ENCODE assay signal across 8 mouse cellular contexts in genomic region chrX:74254153-74254887, GRCm38 (mm10). TPM values are rescaled to one million over a fixed set of nuclear protein-coding genes. Genes with fewer than 3 reads are reported as not detected.
DNase-seq lines count a peak whose midpoint lies in the region; ATAC-seq and TF ChIP-seq lines count a peak whose summit lies in the region.

Gene Emd (plus strand): TSS chrX:74254687.

- H3K27me3 ChIP-seq in hindbrain, postnatal 0 days (ENCODE audit: insufficient read depth, low read length), result no peaks in the 10 kb centered on the region

- TF ChIP-seq CTCF in gastrocnemius, adult 2 months (IDR thresholded peaks at IDR 0.05), result no peak
- TF ChIP-seq CTCF in hindbrain, postnatal 0 days (IDR thresholded peaks at IDR 0.05; ENCODE audit: low read depth), result no peak

- H3K4me3 ChIP-seq in gastrocnemius, adult 2 months, result peak within 1 kb of the TSS; percentile 87
- H3K4me3 ChIP-seq in hindbrain, postnatal 0 days (ENCODE audit: low read length), result peak within 1 kb of the TSS; percentile 47

- no peaks in the 10 kb centered on the region for H3K4me1 ChIP-seq in hindbrain, postnatal 0 days (ENCODE audit: insufficient read depth, low read length)

- WGBS in hindbrain, postnatal 0 days, result 29% methylated on average over 39 of the region's 39 CpGs

- no peaks in the 10 kb centered on the region for H3K9me3 ChIP-seq in hindbrain, postnatal 0 days (ENCODE audit: low read length)

- H3K4me2 ChIP-seq in hindbrain, postnatal 0 days (ENCODE audit: low read depth, low read length), result peak within 1 kb of the TSS; percentile 64

- DNase-seq in gastrocnemius, adult 2 months, result peak; percentile 91
- DNase-seq in hindbrain, postnatal 0 days (ENCODE audit: low spot score), result peak; percentile 93
- peak; percentile 83 to 93 for DNase-seq in left cerebral cortex, postnatal 10 days (ENCODE audit: extremely low spot score in 1 of 2, low spot score in 2 of 2)
- peak; percentile 87 for DNase-seq in right cerebral cortex, postnatal 25 days
- DNase-seq in urinary bladder, postnatal 4 days (ENCODE audit: low spot score in 2 of 2), result peak; percentile 84 to 85

- ATAC-seq in activated CD4-positive, CD25-positive, alpha-beta regulatory T cell, adult 4 months, result peak; percentile 93
- ATAC-seq in common myeloid progenitor, adult 5-6 weeks (replicated peaks; ENCODE audit: low read depth, poor library complexity, severe bottlenecking), result peak; percentile 94
- ATAC-seq in hindbrain, postnatal 0 days, result peak; percentile 98
- ATAC-seq in megakaryocyte-erythroid progenitor cell, adult 5-6 weeks (replicated peaks; ENCODE audit: low FRiP score, low TSS enrichment, poor library complexity, severe bottlenecking), result peak; percentile 97

- H3K36me3 ChIP-seq in hindbrain, postnatal 0 days (ENCODE audit: insufficient read depth, low read length), result 0 out of 2 replicates have a peak, but pooled peaks cover 7% of the 10 kb centered on the region

- intact Hi-C loops in gastrocnemius, adult 2 months (cut with DNase I), result no loop called here
- intact Hi-C loops in left cerebral cortex, postnatal 10 days (cut with DNase I), result no loop called here

- peak within 1 kb of the TSS; percentile 97 for H3K27ac ChIP-seq in gastrocnemius, adult 2 months
- H3K27ac ChIP-seq in hindbrain, postnatal 0 days, result peak within 1 kb of the TSS; percentile 91

- H3K9ac ChIP-seq in hindbrain, postnatal 0 days (replicated peaks; ENCODE audit: low read length), result peak within 1 kb of the TSS; percentile 70

RNA-seq across cellular contexts. Expression of gene Emd, which starts in this region (rescaled TPM):
- polyA plus RNA-seq in activated CD4-positive, CD25-positive, alpha-beta regulatory T cell, adult 4 months (2017; shearing (Covaris generic)), result 10 to 100 TPM; 47.0 to 48.0 TPM
- 90.2 and 104 TPM in 2 replicates for total RNA-seq in common myeloid progenitor, adult 5-6 weeks (2017)
- 10 to 100 TPM; 25.7 to 30.3 TPM for total RNA-seq in gastrocnemius, adult 2 months (2021)
- total RNA-seq in hindbrain, postnatal 0 days (2014; rRNA removed), result 55.4 and 66.3 TPM in 2 replicates
- 15.6 and 18.2 TPM in 2 replicates for polyA plus RNA-seq in hindbrain, postnatal 0 days (2015; fragmentation: Nextera tagmentation; extraction: Ambion mirVana)
- total RNA-seq in left cerebral cortex, postnatal 10 days (2021), result 10 to 100 TPM; 43.9 to 44.4 TPM
- total RNA-seq in megakaryocyte-erythroid progenitor cell, adult 5-6 weeks (2014; fragmentation: Nextera tagmentation), result 67.1 and 96.2 TPM in 2 replicates
- 74.5 and 113 TPM in 2 replicates for total RNA-seq in megakaryocyte-erythroid progenitor cell, adult 5-6 weeks (2017)

Comparison
In these comparisons a context has a peak if more than half of its experiments do, and no peak if none do; other contexts are left out.
1. Peak in every context shown above with its lines: DNase-seq, ATAC-seq, H3K4me3 ChIP-seq and H3K27ac ChIP-seq.